Mouse (Mus musculus): ENCODE measurements around the gene Mtx1.

DNA sequence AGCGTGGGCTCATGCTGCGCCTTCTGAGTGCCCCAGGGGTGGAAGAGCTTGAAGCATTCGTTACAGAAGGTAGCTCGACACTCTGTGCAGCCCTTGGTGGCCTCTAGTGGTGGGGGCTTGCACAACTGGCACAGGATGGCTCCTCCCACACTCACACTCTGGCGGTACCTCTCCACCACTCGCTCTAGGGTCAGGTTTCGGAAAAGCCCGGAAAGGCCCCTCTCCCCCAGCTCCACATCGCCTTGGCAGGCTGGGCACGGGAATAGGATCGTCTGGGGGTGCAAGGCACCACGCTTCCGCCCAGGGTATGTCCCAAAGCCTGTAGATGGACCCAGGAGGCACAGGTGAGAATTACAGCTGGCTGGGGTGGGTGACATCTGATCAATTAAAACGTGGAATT is 16.7 kb upstream of the Mtx1 start:
- TF ChIP-seq CTCF (IDR thresholded peaks at IDR 0.05; ENCODE audit: low read depth) (peak; percentile 62), EP300 (IDR thresholded peaks at IDR 0.05; ENCODE audit: low read depth) (no peak)
